Mouse (Mus musculus) stomach, embryonic 16.5 days (tissue): ENCODE measurements around the gene Taf1d. TPM values are rescaled to one million over a fixed set of nuclear protein-coding genes. Genes with fewer than 3 reads are reported as not detected.
A peak's percentile ranks its signal among the peaks of the same experiment; 100 is the strongest.
"Not testable (repeated sequence)": the region's sequence is repeated elsewhere in the genome, so short reads cannot be mapped to it uniquely, and the experiment has no call there.

Experiments used
- ATAC-seq: fragments of 200-750 bp; cut with Nextera tagmentation; 2 replicates; pipeline ENCODE4 v1.8.0; 2017; ENCODE audit warnings: moderate number of reproducible peaks, moderate TSS enrichment; ENCODE audit not compliant: insufficient read depth, low FRiP score
- H3K27ac ChIP-seq: fragments of 300-500 bp; sonication (generic); 2 replicates; pipeline ENCODE4 v1.5.1; 2014; ENCODE audit warnings: low read length
- H3K27me3 ChIP-seq: fragments of 300-500 bp; sonication (generic); 2 replicates; pipeline ENCODE4 v1.6.1; 2014; ENCODE audit warnings: low read length, control low read depth, mixed read lengths; ENCODE audit not compliant: control insufficient read depth, insufficient read depth
- H3K36me3 ChIP-seq: fragments of 300-500 bp; sonication (generic); 2 replicates; pipeline ENCODE4 v1.6.1; 2014; ENCODE audit warnings: low read length; ENCODE audit not compliant: control insufficient read depth, insufficient read depth
- H3K4me1 ChIP-seq: fragments of 300-500 bp; sonication (generic); 2 replicates; pipeline ENCODE4 v1.6.1; 2014; ENCODE audit warnings: low read length, control low read depth, mixed read lengths; ENCODE audit not compliant: control insufficient read depth, insufficient read depth
- H3K4me2 ChIP-seq: fragments of 300-500 bp; sonication (generic); 2 replicates; pipeline ENCODE4 v1.6.1; 2014; ENCODE audit warnings: low read depth, low read length, mixed read lengths
- H3K4me3 ChIP-seq: fragments of 300-500 bp; sonication (generic); replicated peaks from 2 replicates; pipeline ENCODE4 v1.5.1; 2014; ENCODE audit warnings: mild to moderate bottlenecking, low read length
- H3K9ac ChIP-seq: fragments of 300-500 bp; sonication (generic); 2 replicates; pipeline ENCODE4 v1.6.1; 2014; ENCODE audit warnings: low read length
- H3K9me3 ChIP-seq: fragments of 300-500 bp; sonication (generic); replicated peaks from 2 replicates; pipeline ENCODE4 v1.6.1; 2016; ENCODE audit warnings: low read length, control low read depth; ENCODE audit not compliant: control insufficient read depth
- WGBS: fragments of 180-500 bp; shearing (Covaris S2); extraction: QIAGEN DNeasy Blood & Tissue Kit; methylation state at CpG from one replicate; pipeline ENCODE4 v1.1.7; 2014; 5-methylcytosine and 5-hydroxymethylcytosine counted together
- polyA plus RNA-seq: library from polyadenylated mRNA; unstranded; fragments of >200 nt; fragmentation: Nextera tagmentation; extraction: Ambion mirVana; gene quantifications from 2 replicates; pipeline ENCODE4 v1.2.1, GENCODE M21; 2015

The Taf1d gene
- polyA plus RNA-seq, 1 experiment from 2014 or later = 70.1 TPM

DNA sequence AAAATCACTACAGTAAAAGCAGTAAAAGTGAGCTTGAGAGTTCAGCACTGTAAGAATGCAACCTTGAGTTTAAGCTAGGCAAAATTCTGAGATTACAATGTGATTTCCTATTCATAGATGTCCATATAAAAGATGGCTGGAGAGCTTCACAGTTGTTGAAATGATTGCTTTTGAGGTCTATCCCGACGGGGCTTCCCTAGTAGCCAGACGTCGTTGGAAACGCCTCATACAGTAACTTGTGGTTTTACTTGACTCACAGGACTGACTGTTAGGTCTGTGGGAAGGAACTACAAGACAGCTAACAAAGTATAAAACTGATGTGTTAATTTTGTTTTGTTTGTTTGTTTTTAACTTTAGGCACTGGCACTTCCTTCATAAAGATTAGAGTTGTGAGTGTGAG is 7.6 kb downstream of the Taf1d start:
- peaks cover 4% of the 10 kb centered on the region for H3K4me1 ChIP-seq
- H3K27ac ChIP-seq = no peak overlapping the region
- no peak overlapping the region for H3K4me3 ChIP-seq
- 89% methylated on average over 5 of the region's 5 CpGs for WGBS
- no peaks in the 10 kb centered on the region for H3K27me3 ChIP-seq
- H3K4me2 ChIP-seq = no peak overlapping the region
- H3K36me3 ChIP-seq = peaks cover 47% of the 10 kb centered on the region
- H3K9me3 ChIP-seq = no peaks in the 10 kb centered on the region
- ATAC-seq = no peak
- H3K9ac ChIP-seq = no peak overlapping the region

DNA sequence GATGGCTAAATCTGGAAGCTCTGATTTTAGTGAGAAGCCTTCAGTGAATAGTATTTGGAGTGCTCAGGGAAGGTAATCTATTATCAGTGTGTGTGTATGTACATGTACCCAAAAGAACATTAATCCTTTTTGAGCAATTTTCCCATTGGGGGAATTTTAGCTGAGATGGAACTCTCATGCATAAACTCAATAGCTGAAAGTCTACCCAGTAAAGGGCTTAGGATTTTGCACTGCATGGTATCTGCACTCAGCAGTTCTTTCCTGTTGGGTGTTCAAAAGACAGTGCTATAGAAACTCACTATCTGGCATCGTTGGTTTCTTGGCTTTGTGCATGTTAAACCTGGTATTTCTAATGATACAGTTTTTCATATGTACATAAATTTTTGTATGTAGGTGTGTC is 8.6 kb downstream of the Taf1d start:
- Histone ChIP-seq H3K9me3 (no peaks in the 10 kb centered on the region), H3K27ac (no peak overlapping the region), H3K4me1 (no peaks in the 10 kb centered on the region), H3K4me2 (no peak overlapping the region), H3K27me3 (no peaks in the 10 kb centered on the region), H3K9ac (no peak overlapping the region), H3K4me3 (no peak overlapping the region), H3K36me3 (peaks cover 38% of the 10 kb centered on the region)
- no peak for ATAC-seq
- WGBS = 96% methylated on average over 1 of the region's 1 CpGs

DNA sequence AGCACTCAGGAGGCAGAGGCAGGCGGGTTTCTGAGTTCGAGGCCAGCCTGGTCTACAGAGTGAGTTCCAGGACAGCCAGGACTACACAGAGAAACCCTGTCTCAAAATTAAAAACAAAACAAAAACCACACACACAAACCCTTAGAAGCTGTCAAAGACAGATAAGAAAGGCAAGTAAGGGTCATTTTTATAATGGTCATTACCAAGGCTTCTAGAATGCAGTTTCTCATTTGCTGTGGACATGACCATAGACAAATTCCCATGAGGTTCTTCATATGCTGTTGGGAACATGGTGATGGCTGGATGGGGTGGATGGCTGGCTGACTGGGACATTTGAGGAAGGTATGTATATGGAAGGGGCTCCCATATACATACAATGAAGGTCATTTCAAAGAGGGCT is 10.3 kb downstream of the Taf1d start:
- ATAC-seq = not testable (repeated sequence)

DNA sequence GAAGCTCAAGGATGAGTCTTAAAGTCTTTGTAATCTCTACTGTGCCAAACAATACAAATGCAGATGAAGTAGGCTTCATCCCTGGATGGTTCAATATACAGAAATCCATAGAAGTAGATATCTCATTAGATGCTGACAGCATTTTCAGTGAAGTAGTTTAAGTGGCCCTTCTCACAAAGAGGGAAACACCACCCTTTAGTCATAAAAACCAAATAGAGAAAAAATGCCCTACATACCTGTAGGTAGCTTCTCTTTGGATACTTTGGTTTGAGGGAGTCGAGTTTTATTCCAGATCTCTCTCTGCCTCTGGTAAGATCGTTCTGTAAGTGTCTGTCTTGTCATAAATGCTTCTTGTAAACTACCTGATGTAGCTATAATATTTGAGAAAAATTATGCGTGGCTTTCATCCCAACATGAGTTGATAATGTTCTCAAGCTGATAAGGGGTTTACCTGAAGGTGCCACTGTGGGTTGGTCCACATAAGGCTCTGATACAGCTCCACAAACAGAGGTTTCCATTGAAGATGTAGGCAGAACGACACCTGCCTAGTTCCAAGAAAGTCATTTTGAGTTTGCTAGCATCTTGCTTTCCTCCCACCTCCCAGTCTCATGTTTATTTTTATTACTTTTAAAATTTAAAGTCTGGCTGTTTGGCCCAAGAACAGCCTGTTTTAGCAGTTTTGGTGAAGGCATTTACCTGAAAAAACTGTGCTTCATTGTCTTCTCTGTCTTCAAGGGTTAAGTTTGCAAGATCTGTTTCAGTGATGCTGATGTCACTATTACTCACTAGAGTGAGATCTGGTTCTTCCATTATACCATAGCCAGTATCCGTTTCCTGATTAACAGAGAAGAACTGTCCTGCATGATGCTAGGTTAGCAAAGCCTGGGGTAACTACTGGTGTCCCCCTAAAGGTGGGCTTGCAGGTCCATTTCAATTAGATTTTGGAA is 11.5 kb downstream of the Taf1d start:
- no peak overlapping the region for H3K4me3 ChIP-seq
- H3K9me3 ChIP-seq = no peaks in the 10 kb centered on the region
- H3K27ac ChIP-seq = no peak overlapping the region
- no peak for ATAC-seq
- H3K9ac ChIP-seq = no peak overlapping the region
- H3K4me2 ChIP-seq = no peak overlapping the region
- H3K27me3 ChIP-seq = no peaks in the 10 kb centered on the region
- H3K4me1 ChIP-seq = no peaks in the 10 kb centered on the region
- WGBS = 60% methylated on average over 5 of the region's 5 CpGs
- H3K36me3 ChIP-seq = peaks cover 33% of the 10 kb centered on the region

More for the DNA sequence above, 10.3 kb downstream of the Taf1d start:
- H3K36me3 ChIP-seq = peaks cover 33% of the 10 kb centered on the region
- WGBS = no CpG with 5 or more reads among the region's 2 CpGs
- H3K27ac ChIP-seq, H3K9me3 ChIP-seq, H3K4me2 ChIP-seq, H3K4me3 ChIP-seq, H3K4me1 ChIP-seq, H3K9ac ChIP-seq, H3K27me3 ChIP-seq: not testable (repeated sequence)

DNA sequence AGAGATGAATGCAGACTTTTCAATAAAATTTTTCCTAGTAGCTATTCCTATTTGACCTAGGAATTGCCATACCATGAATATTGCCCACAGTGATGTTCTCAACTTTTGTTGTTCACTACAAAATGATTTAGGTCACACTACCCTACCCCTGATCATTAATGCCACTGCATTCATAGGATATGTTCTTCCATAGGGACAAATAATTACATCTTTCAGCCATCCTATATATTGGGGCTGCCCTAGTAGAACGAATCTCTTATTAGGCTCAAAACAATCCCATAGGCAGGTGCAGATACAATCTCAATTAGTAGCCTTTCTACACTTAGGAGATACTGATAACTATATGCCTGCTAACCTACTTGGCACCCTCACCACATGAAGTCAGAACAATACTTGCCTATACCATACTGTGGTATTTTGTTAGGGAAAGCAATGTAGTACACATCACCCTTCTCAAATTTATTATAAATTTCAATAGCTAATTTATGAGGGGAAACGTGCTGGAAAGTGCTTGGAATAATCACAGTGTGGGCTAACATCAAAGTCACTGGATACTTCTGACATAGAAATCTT is 12.2 kb downstream of the Taf1d start:
- ATAC-seq = no peak
- Histone ChIP-seq H3K4me1 (no peaks in the 10 kb centered on the region), H3K27me3 (no peaks in the 10 kb centered on the region), H3K9ac (no peak overlapping the region), H3K36me3 (peaks cover 36% of the 10 kb centered on the region), H3K27ac (no peak overlapping the region), H3K9me3 (no peaks in the 10 kb centered on the region), H3K4me3 (no peak overlapping the region), H3K4me2 (no peak overlapping the region)
- whole genome bisulfite sequencing = 79% methylated on average over 2 of the region's 2 CpGs

DNA sequence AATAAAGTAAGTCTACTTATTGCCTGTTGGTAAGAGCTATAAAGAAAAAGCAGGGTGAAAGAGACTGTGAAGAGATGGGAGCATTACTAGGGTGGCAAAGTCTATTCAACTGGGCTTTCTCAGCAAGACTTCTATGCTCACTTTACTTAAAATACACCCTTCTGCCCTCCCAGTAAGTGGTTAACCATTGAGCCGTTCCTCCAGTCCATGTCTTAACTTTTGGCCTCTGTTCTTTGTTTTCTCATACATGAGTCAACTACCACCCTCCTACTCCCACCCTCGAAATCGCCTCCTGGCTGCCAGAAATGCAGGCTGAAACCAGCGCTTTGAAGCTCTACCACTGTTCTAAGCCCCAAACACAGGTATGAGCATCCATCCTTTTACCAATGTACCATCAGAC is 31.8 kb downstream of the Taf1d start:
- peaks cover 30% of the 10 kb centered on the region for H3K36me3 ChIP-seq
- WGBS = 90% methylated on average over 4 of the region's 4 CpGs
- no peaks in the 10 kb centered on the region for H3K4me1 ChIP-seq
- no peak overlapping the region for H3K4me2 ChIP-seq
- no peak overlapping the region for H3K4me3 ChIP-seq
- H3K9me3 ChIP-seq = no peaks in the 10 kb centered on the region
- no peak for ATAC-seq
- H3K27me3 ChIP-seq = no peaks in the 10 kb centered on the region
- H3K9ac ChIP-seq = no peak overlapping the region
- H3K27ac ChIP-seq = no peak overlapping the region

DNA sequence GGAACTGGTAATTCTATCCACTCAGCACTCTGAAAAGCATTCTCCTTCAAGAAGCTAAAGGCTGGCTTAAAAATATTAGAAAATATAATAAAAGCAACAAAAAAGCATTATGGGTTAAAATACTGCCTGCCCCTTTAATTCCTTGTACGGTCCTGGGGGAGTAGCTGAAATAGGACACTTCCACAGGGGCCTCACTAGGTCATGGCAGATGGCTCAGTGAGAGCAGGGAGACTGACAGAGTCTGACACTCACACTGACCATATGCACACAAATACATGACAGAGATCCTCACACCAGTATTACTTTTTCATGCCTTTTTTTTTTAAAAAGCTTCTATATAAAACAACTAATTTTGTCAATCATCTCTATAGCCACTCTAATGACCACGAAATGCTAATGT is 43.9 kb downstream of the Taf1d start:
- Histone ChIP-seq H3K4me3 (no peak overlapping the region), H3K9me3 (no peaks in the 10 kb centered on the region), H3K36me3 (peaks cover 12% of the 10 kb centered on the region; the same call in 1 of the 2 replicates), H3K9ac (no peak overlapping the region), H3K4me2 (no peak overlapping the region), H3K27me3 (no peaks in the 10 kb centered on the region), H3K27ac (no peak overlapping the region), H3K4me1 (no peaks in the 10 kb centered on the region)
- WGBS = 64% methylated on average over 2 of the region's 2 CpGs
- ATAC-seq = no peak

DNA sequence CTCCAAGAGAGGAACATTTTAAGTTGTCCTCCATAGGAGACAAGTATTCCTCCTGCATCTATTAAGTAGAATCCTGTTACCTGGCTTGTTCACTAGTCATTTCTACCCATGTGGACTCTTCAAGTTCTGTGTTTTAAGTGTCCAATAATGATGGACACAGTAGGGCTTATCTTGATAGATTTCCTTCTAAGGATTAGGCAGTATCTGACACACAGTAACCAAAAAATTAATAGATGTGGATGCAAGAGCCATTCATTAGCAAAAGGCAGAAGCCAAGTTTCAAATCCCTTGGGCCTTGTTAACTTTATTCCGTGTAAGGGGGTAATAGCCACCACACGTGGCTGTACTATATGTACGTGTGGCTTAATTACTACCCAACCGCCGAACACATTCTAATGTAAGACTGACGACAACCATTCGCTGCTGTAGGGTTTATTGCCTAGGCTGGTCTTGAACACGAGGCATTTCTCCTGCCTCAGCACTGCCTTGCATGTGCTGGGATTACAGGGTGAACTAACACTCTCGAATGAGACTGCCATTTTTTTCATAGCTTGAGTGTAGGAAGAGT is 51.0 kb downstream of the Taf1d start:
- Histone ChIP-seq H3K36me3 (no peaks in the 10 kb centered on the region), H3K27me3 (no peaks in the 10 kb centered on the region), H3K4me2 (peak overlapping the region; percentile 66), H3K4me3 (peak overlapping the region; percentile 89), H3K4me1 (peaks cover 7% of the 10 kb centered on the region), H3K27ac (peak overlapping the region; percentile 68), H3K9me3 (no peaks in the 10 kb centered on the region), H3K9ac (peak overlapping the region; percentile 84)
- no peak for ATAC-seq
- under 1% methylated on average over 9 of the region's 9 CpGs for WGBS
